Mouse (Mus musculus) hindbrain, embryonic 16.5 days (tissue): Measurements from ENCODE around the gene Rhoj. TPM values are rescaled to one million over a fixed set of nuclear protein-coding genes. Genes with fewer than 3 reads are reported as not detected.

Source experiments
- polyA plus RNA-seq: library from polyadenylated mRNA; unstranded; fragments of >200 nt; fragmentation: Nextera tagmentation; extraction: Ambion mirVana; gene quantifications from 2 replicates; pipeline ENCODE4 v1.2.1, GENCODE M21; 2015

The Rhoj gene
- polyA plus RNA-seq, 1 experiment from 2014 or later: 20.8 TPM

Other genes starting within 250 kb of the Rhoj start
- 4.1 and 4.3 TPM in 2 replicates for gene Kcnh5, start 131.0 kb upstream of the Rhoj start, polyA plus RNA-seq
- not detected in 2 replicates for gene Gphb5, start 108.5 kb downstream of the Rhoj start, polyA plus RNA-seq